Mouse (Mus musculus) neural tube, embryonic 13.5 days (tissue): Measurements from ENCODE around the gene Itpr2. TPM values are rescaled to one million over a fixed set of nuclear protein-coding genes. Genes with fewer than 3 reads are reported as not detected.
A peak's percentile ranks its signal among the peaks of the same experiment; 100 is the strongest.

Experiments used
- ATAC-seq: fragments of 200-750 bp; cut with Nextera tagmentation; 2 replicates; pipeline ENCODE4 v1.8.0; 2017; ENCODE audit warnings: low read depth, mild to moderate bottlenecking, moderate TSS enrichment, moderate library complexity
- H3K27ac ChIP-seq: fragments of 300-500 bp; sonication (generic); replicated peaks from 2 replicates; pipeline ENCODE4 v1.5.1; 2015; ENCODE audit warnings: moderate library complexity, mild to moderate bottlenecking, inconsistent platforms
- H3K27me3 ChIP-seq: fragments of 300-500 bp; sonication (generic); 2 replicates; pipeline ENCODE4 v1.6.1; 2015; ENCODE audit warnings: mild to moderate bottlenecking, inconsistent platforms
- H3K36me3 ChIP-seq: fragments of 300-500 bp; sonication (generic); 2 replicates; pipeline ENCODE4 v1.6.1; 2015; ENCODE audit warnings: mild to moderate bottlenecking, inconsistent platforms
- H3K4me1 ChIP-seq: fragments of 300-500 bp; sonication (generic); replicated peaks from 2 replicates; pipeline ENCODE4 v1.6.1; 2015; ENCODE audit warnings: inconsistent platforms
- H3K4me2 ChIP-seq: fragments of 300-500 bp; sonication (generic); 2 replicates; pipeline ENCODE4 v1.6.1; 2015; ENCODE audit warnings: inconsistent platforms, mild to moderate bottlenecking, moderate library complexity
- H3K4me3 ChIP-seq: fragments of 300-500 bp; sonication (generic); 2 replicates; pipeline ENCODE4 v1.5.1; 2015; ENCODE audit warnings: mild to moderate bottlenecking, inconsistent platforms
- H3K9ac ChIP-seq: fragments of 300-500 bp; sonication (generic); 2 replicates; pipeline ENCODE4 v1.6.1; 2015; ENCODE audit warnings: moderate library complexity, mild to moderate bottlenecking, inconsistent platforms
- H3K9me3 ChIP-seq: fragments of 300-500 bp; sonication (generic); 2 replicates; pipeline ENCODE4 v1.6.1; 2016; ENCODE audit warnings: inconsistent platforms
- WGBS: fragments of 180-500 bp; shearing (Covaris S2); methylation state at CpG from one replicate; pipeline ENCODE4 v1.1.7; 2015; 5-methylcytosine and 5-hydroxymethylcytosine counted together
- polyA plus RNA-seq: library from polyadenylated mRNA; unstranded; fragments of >200 nt; fragmentation: Nextera tagmentation; extraction: Ambion mirVana; gene quantifications from 2 replicates; pipeline ENCODE4 v1.2.1, GENCODE M21; 2015

The Itpr2 gene
- polyA plus RNA-seq, 1 experiment from 2014 or later: 5.5 TPM

- no peak for ATAC-seq
- H3K36me3 ChIP-seq: no peaks in the 10 kb centered on the region
- H3K9ac ChIP-seq: no peak overlapping the region
These were observed 70.2 kb downstream of the Itpr2 start for GRCm38 (mm10) chr6:146431777-146432176.

GRCm38 (mm10) chr6:146429694-146430380, 72.2 kb downstream of the Itpr2 start:
- no peaks in the 10 kb centered on the region for H3K4me1 ChIP-seq
- no peaks in the 10 kb centered on the region for H3K27me3 ChIP-seq
- whole genome bisulfite sequencing: 63% methylated on average over 9 of the region's 9 CpGs
- no peak overlapping the region for H3K4me3 ChIP-seq
- no peak overlapping the region for H3K27ac ChIP-seq
- no peak overlapping the region for H3K4me2 ChIP-seq
- no peaks in the 10 kb centered on the region for H3K9me3 ChIP-seq
- H3K36me3 ChIP-seq: no peaks in the 10 kb centered on the region
- peak; percentile 36; the same call in 1 of the 2 replicates for ATAC-seq
- no peak overlapping the region for H3K9ac ChIP-seq

More at GRCm38 (mm10) chr6:146431777-146432176, 70.2 kb downstream of the Itpr2 start:
- no peak overlapping the region for H3K27ac ChIP-seq
- no peak overlapping the region for H3K4me2 ChIP-seq
- no peaks in the 10 kb centered on the region for H3K27me3 ChIP-seq
- WGBS: 86% methylated on average over 7 of the region's 7 CpGs
- H3K4me1 ChIP-seq: no peaks in the 10 kb centered on the region
- H3K9me3 ChIP-seq: no peaks in the 10 kb centered on the region
- no peak overlapping the region for H3K4me3 ChIP-seq

GRCm38 (mm10) chr6:146424778-146425177, 77.2 kb downstream of the Itpr2 start:
- Histone ChIP-seq H3K36me3 (no peaks in the 10 kb centered on the region), H3K4me1 (no peaks in the 10 kb centered on the region), H3K9ac (no peak overlapping the region), H3K27me3 (no peaks in the 10 kb centered on the region), H3K27ac (no peak overlapping the region), H3K9me3 (no peaks in the 10 kb centered on the region), H3K4me2 (no peak overlapping the region), H3K4me3 (no peak overlapping the region)
- 80% methylated on average over 3 of the region's 3 CpGs for WGBS
- no peak for ATAC-seq

GRCm38 (mm10) chr6:146424326-146424725, 77.7 kb downstream of the Itpr2 start:
- no peak overlapping the region for H3K27ac ChIP-seq
- WGBS: 73% methylated on average over 6 of the region's 6 CpGs
- no peak for ATAC-seq
- H3K9me3 ChIP-seq: no peaks in the 10 kb centered on the region
- no peaks in the 10 kb centered on the region for H3K27me3 ChIP-seq
- H3K4me1 ChIP-seq: no peaks in the 10 kb centered on the region
- no peaks in the 10 kb centered on the region for H3K36me3 ChIP-seq
- no peak overlapping the region for H3K9ac ChIP-seq
- H3K4me2 ChIP-seq: no peak overlapping the region
- H3K4me3 ChIP-seq: no peak overlapping the region

GRCm38 (mm10) chr6:146420718-146421117, 81.3 kb downstream of the Itpr2 start:
- Histone ChIP-seq H3K4me3 (no peak overlapping the region), H3K9ac (no peak overlapping the region), H3K27ac (no peak overlapping the region), H3K9me3 (no peaks in the 10 kb centered on the region), H3K4me2 (no peak overlapping the region), H3K36me3 (no peaks in the 10 kb centered on the region), H3K4me1 (no peaks in the 10 kb centered on the region), H3K27me3 (no peaks in the 10 kb centered on the region)
- 63% methylated on average over 6 of the region's 6 CpGs for WGBS
- ATAC-seq: no peak

GRCm38 (mm10) chr6:146416461-146416860, 85.6 kb downstream of the Itpr2 start:
- no peaks in the 10 kb centered on the region for H3K9me3 ChIP-seq
- no peak overlapping the region for H3K4me2 ChIP-seq
- H3K27me3 ChIP-seq: no peaks in the 10 kb centered on the region
- H3K4me1 ChIP-seq: peaks cover 9% of the 10 kb centered on the region; the same call in 1 of the 2 replicates
- no peak for ATAC-seq
- H3K9ac ChIP-seq: no peak overlapping the region
- H3K27ac ChIP-seq: no peak overlapping the region
- WGBS: 73% methylated on average over 2 of the region's 2 CpGs
- H3K4me3 ChIP-seq: no peak overlapping the region
- no peaks in the 10 kb centered on the region for H3K36me3 ChIP-seq

- Histone ChIP-seq H3K9me3 (no peaks in the 10 kb centered on the region), H3K36me3 (no peaks in the 10 kb centered on the region), H3K9ac (no peak overlapping the region), H3K4me3 (no peak overlapping the region), H3K27me3 (no peaks in the 10 kb centered on the region), H3K4me1 (peaks cover 15% of the 10 kb centered on the region), H3K4me2 (no peak overlapping the region), H3K27ac (no peak overlapping the region)
- ATAC-seq: no peak
- 78% methylated on average over 7 of the region's 7 CpGs for WGBS
These were observed 87.9 kb downstream of the Itpr2 start for GRCm38 (mm10) chr6:146414094-146414493.

- H3K9me3 ChIP-seq: no peaks in the 10 kb centered on the region
- H3K36me3 ChIP-seq: no peaks in the 10 kb centered on the region
- no peaks in the 10 kb centered on the region for H3K27me3 ChIP-seq
- H3K9ac ChIP-seq: no peak overlapping the region
- ATAC-seq: no peak
- no peak overlapping the region for H3K4me2 ChIP-seq
- WGBS: 79% methylated on average over 16 of the region's 16 CpGs
- no peak overlapping the region for H3K27ac ChIP-seq
- no peak overlapping the region for H3K4me3 ChIP-seq
- H3K4me1 ChIP-seq: peaks cover 15% of the 10 kb centered on the region
These were observed 90.5 kb downstream of the Itpr2 start for GRCm38 (mm10) chr6:146411446-146412070.

GRCm38 (mm10) chr6:146410427-146410810, 91.6 kb downstream of the Itpr2 start:
- WGBS: 73% methylated on average over 6 of the region's 6 CpGs
- Histone ChIP-seq H3K4me1 (peaks cover 15% of the 10 kb centered on the region), H3K36me3 (no peaks in the 10 kb centered on the region), H3K9me3 (no peaks in the 10 kb centered on the region), H3K4me2 (no peak overlapping the region), H3K27me3 (no peaks in the 10 kb centered on the region), H3K4me3 (no peak overlapping the region), H3K9ac (no peak overlapping the region), H3K27ac (no peak overlapping the region)
- ATAC-seq: no peak; the same call in 1 of the 2 replicates

- no peaks in the 10 kb centered on the region for H3K36me3 ChIP-seq
- H3K4me3 ChIP-seq: no peak overlapping the region
- 0 out of 2 replicates have a peak overlapping the region, but pooled peaks have one; percentile 29 for H3K27ac ChIP-seq
- ATAC-seq: peak; percentile 81
- 19% methylated on average over 10 of the region's 10 CpGs for WGBS
- peaks cover 17% of the 10 kb centered on the region for H3K4me1 ChIP-seq
- H3K4me2 ChIP-seq: peak overlapping the region; percentile 35
- no peaks in the 10 kb centered on the region for H3K9me3 ChIP-seq
- H3K9ac ChIP-seq: no peak overlapping the region
- H3K27me3 ChIP-seq: no peaks in the 10 kb centered on the region
These were observed 92.2 kb downstream of the Itpr2 start for GRCm38 (mm10) chr6:146409692-146410426.

GRCm38 (mm10) chr6:146405380-146405779, 96.6 kb downstream of the Itpr2 start:
- Histone ChIP-seq H3K9me3 (no peaks in the 10 kb centered on the region), H3K36me3 (no peaks in the 10 kb centered on the region), H3K4me1 (peaks cover 21% of the 10 kb centered on the region), H3K27ac (no peak overlapping the region), H3K4me2 (no peak overlapping the region), H3K27me3 (no peaks in the 10 kb centered on the region), H3K4me3 (no peak overlapping the region), H3K9ac (no peak overlapping the region)
- no peak for ATAC-seq
- 56% methylated on average over 6 of the region's 6 CpGs for WGBS

- ATAC-seq: no peak
- WGBS: 88% methylated on average over 4 of the region's 4 CpGs
- H3K4me2 ChIP-seq: no peak overlapping the region
- peaks cover 16% of the 10 kb centered on the region for H3K4me1 ChIP-seq
- H3K36me3 ChIP-seq: no peaks in the 10 kb centered on the region
- no peaks in the 10 kb centered on the region for H3K27me3 ChIP-seq
- H3K9ac ChIP-seq: no peak overlapping the region
- H3K27ac ChIP-seq: no peak overlapping the region
- H3K4me3 ChIP-seq: no peak overlapping the region
- H3K9me3 ChIP-seq: no peaks in the 10 kb centered on the region
These were observed 97.1 kb downstream of the Itpr2 start for GRCm38 (mm10) chr6:146404876-146405275.
